Comparison of ENCODE assay signal across 13 mouse cellular contexts in genomic region chr14:84257671-84258070, GRCm38 (mm10).
A peak's percentile ranks its signal among the peaks of the same experiment; 100 is the strongest.
DNase-seq lines count a peak whose midpoint lies in the region; ATAC-seq and TF ChIP-seq lines count a peak whose summit lies in the region.
"Had no signal": no experiment of that assay in that cellular context is flagged by ENCODE, and none has a peak within 500 bp of the region (broad histone marks: within the 10 kb centered on the region; RNA-seq: fewer than 3 reads in every experiment).

No protein-coding gene starts in this region.

- H3K9me3 ChIP-seq in intestine, postnatal 0 days (ENCODE audit: control insufficient read depth), result no peaks in the 10 kb centered on the region
- no peaks in the 10 kb centered on the region for H3K9me3 ChIP-seq in intestine, embryonic 15.5 days
- H3K9me3 ChIP-seq in stomach, postnatal 0 days (ENCODE audit: control insufficient read depth, low read length), result no peaks in the 10 kb centered on the region
- no peaks in the 10 kb centered on the region for H3K9me3 ChIP-seq in forebrain, embryonic 16.5 days (ENCODE audit: control insufficient read depth, low read length)
- H3K9me3 ChIP-seq: G1E had no signal

- H3K9ac ChIP-seq in intestine, postnatal 0 days (ENCODE audit: low read depth, low read length), result no peak overlapping the region
- H3K9ac ChIP-seq in intestine, embryonic 15.5 days, result no peak overlapping the region
- no peak overlapping the region for H3K9ac ChIP-seq in stomach, postnatal 0 days (ENCODE audit: low read length)
- H3K9ac ChIP-seq in forebrain, embryonic 16.5 days (replicated peaks; ENCODE audit: low read depth, low read length), result no peak overlapping the region

- no peak overlapping the region for H3K4me3 ChIP-seq in intestine, postnatal 0 days (ENCODE audit: low read depth, low read length)
- H3K4me3 ChIP-seq in intestine, embryonic 15.5 days (replicated peaks), result no peak overlapping the region
- no peak overlapping the region for H3K4me3 ChIP-seq in stomach, postnatal 0 days (ENCODE audit: low read depth, low read length)
- no peak overlapping the region for H3K4me3 ChIP-seq in forebrain, embryonic 16.5 days (replicated peaks; ENCODE audit: low read length)

- TF ChIP-seq POLR2A in brain, embryonic 14.5 days (IDR thresholded peaks at IDR 0.05; ENCODE audit: borderline replicate concordance, extremely low read depth, insufficient read depth, insufficient read length, poor library complexity, severe bottlenecking), result no peak

- WGBS in intestine, postnatal 0 days, result 71% methylated on average over 1 of the region's 1 CpGs
- 64% methylated on average over 1 of the region's 1 CpGs for WGBS in intestine, embryonic 15.5 days
- 67% methylated on average over 1 of the region's 1 CpGs for WGBS in stomach, postnatal 0 days
- WGBS in forebrain, embryonic 16.5 days, result 75% methylated on average over 1 of the region's 1 CpGs

- ATAC-seq in intestine, postnatal 0 days, result no peak
- ATAC-seq in intestine, embryonic 15.5 days, result no peak
- ATAC-seq in stomach, postnatal 0 days (ENCODE audit: low FRiP score, low TSS enrichment), result no peak
- ATAC-seq in forebrain, embryonic 16.5 days, result no peak
- ATAC-seq: intestine, embryonic 16.5 days had no signal

- no peak for TF ChIP-seq EP300 in stomach, postnatal 0 days (optimal IDR thresholded peaks at IDR 0.05)

- H3K27me3 ChIP-seq in intestine, postnatal 0 days (replicated peaks; ENCODE audit: control insufficient read depth, insufficient read depth, low read length), result no peaks in the 10 kb centered on the region
- H3K27me3 ChIP-seq in intestine, embryonic 15.5 days (replicated peaks), result no peaks in the 10 kb centered on the region
- no peaks in the 10 kb centered on the region for H3K27me3 ChIP-seq in stomach, postnatal 0 days (ENCODE audit: control insufficient read depth, insufficient read depth, low read length)
- no peaks in the 10 kb centered on the region for H3K27me3 ChIP-seq in forebrain, embryonic 16.5 days (replicated peaks; ENCODE audit: control insufficient read depth, insufficient read depth, low read length)

- H3K4me1 ChIP-seq in intestine, postnatal 0 days (replicated peaks; ENCODE audit: control insufficient read depth, insufficient read depth, low read length), result no peaks in the 10 kb centered on the region
- H3K4me1 ChIP-seq in intestine, embryonic 15.5 days (replicated peaks), result no peaks in the 10 kb centered on the region
- H3K4me1 ChIP-seq in stomach, postnatal 0 days (replicated peaks; ENCODE audit: control insufficient read depth, insufficient read depth), result no peaks in the 10 kb centered on the region
- H3K4me1 ChIP-seq in forebrain, embryonic 16.5 days (replicated peaks; ENCODE audit: control insufficient read depth, insufficient read depth, low read length), result no peaks in the 10 kb centered on the region

- no peak overlapping the region for H3K27ac ChIP-seq in intestine, postnatal 0 days (ENCODE audit: low read depth, low read length)
- no peak overlapping the region for H3K27ac ChIP-seq in intestine, embryonic 15.5 days
- H3K27ac ChIP-seq in stomach, postnatal 0 days (replicated peaks), result no peak overlapping the region
- no peak overlapping the region for H3K27ac ChIP-seq in forebrain, embryonic 16.5 days (ENCODE audit: low read length)

- H3K4me2 ChIP-seq in intestine, postnatal 0 days (replicated peaks; ENCODE audit: low read depth), result no peak overlapping the region
- H3K4me2 ChIP-seq in intestine, embryonic 15.5 days (replicated peaks), result no peak overlapping the region
- no peak overlapping the region for H3K4me2 ChIP-seq in stomach, postnatal 0 days (replicated peaks; ENCODE audit: low read depth)
- H3K4me2 ChIP-seq in forebrain, embryonic 16.5 days (ENCODE audit: low read length), result no peak overlapping the region

- peak; percentile 31 to 40 for DNase-seq in right cerebral cortex, adult 2 months (ENCODE audit: low spot score in 2 of 2)
- DNase-seq in right cerebral cortex, postnatal 25 days, result no peak
- DNase-seq in brain, embryonic 14.5 days (ENCODE audit: low read depth), result peak; percentile 42
- no peak for DNase-seq in stomach, postnatal 0 days (ENCODE audit: low spot score)
- no peak for DNase-seq in kidney, postnatal 10 days
- DNase-seq: heart, postnatal 10 days; liver; spleen, adult 18-20 months had no signal

- no peaks in the 10 kb centered on the region for H3K36me3 ChIP-seq in intestine, postnatal 0 days (ENCODE audit: control insufficient read depth, insufficient read depth)
- no peaks in the 10 kb centered on the region for H3K36me3 ChIP-seq in intestine, embryonic 15.5 days
- H3K36me3 ChIP-seq in stomach, postnatal 0 days (ENCODE audit: control insufficient read depth, insufficient read depth, low read length), result no peaks in the 10 kb centered on the region
- no peaks in the 10 kb centered on the region for H3K36me3 ChIP-seq in forebrain, embryonic 16.5 days (ENCODE audit: control insufficient read depth, insufficient read depth)
- H3K36me3 ChIP-seq: G1E had no signal

- peak; percentile 43 for TF ChIP-seq CTCF in intestine, postnatal 0 days (IDR thresholded peaks at IDR 0.05; ENCODE audit: low read depth)
- TF ChIP-seq CTCF in brain, embryonic 14.5 days (IDR thresholded peaks at IDR 0.05; ENCODE audit: borderline replicate concordance, extremely low read depth, insufficient read depth, insufficient read length), result peak; percentile 44; the same call in 1 of the 2 replicates
- peak; percentile 57 for TF ChIP-seq CTCF in stomach, postnatal 0 days (IDR thresholded peaks at IDR 0.05; ENCODE audit: low read depth)

Comparison
In these comparisons a context has a peak if more than half of its experiments do, and no peak if none do; other contexts are left out.
1. DNase-seq: peak in right cerebral cortex, adult 2 months (2 of 2) and brain, embryonic 14.5 days (single experiment); none in right cerebral cortex, postnatal 25 days (single experiment), stomach, postnatal 0 days (single experiment) and kidney, postnatal 10 days (single experiment).
2. Peak in every context shown above with its lines, with median percentiles within 50 percentile points of each other: CTCF ChIP-seq.